Mouse (Mus musculus) cerebellum, postnatal 14 days (tissue): ENCODE measurements around the gene Padi2.

Experiments
- DNase-seq, 2 experiments: peaks; one replicate each; pipeline ENCODE4 v3.0.0; 2021; ENCODE audit warnings: mixed read lengths in 2 of 2

Gene Padi2

GRCm38 (mm10) chr4:140960781-140961466 is 54.8 kb downstream of the Padi2 start, which contains the start of gene Sdhb:
TSS of gene Sdhb (plus strand) at chr4:140961203.
- peak; percentile 96 for DNase-seq

GRCm38 (mm10) chr4:140961467-140962206 is 55.5 kb downstream of the Padi2 start:
- no peak for DNase-seq

- no peak for DNase-seq
Observed at GRCm38 (mm10) chr4:140962207-140962909, 56.2 kb downstream of the Padi2 start.

- peak in 1 of 2 experiments; percentile 37 for DNase-seq
Observed at GRCm38 (mm10) chr4:140962950-140963349, 56.8 kb downstream of the Padi2 start.

- DNase-seq, result no peak
Observed at GRCm38 (mm10) chr4:140963941-140964597, 57.9 kb downstream of the Padi2 start.

- peak; percentile 88 to 89 for DNase-seq
Observed at GRCm38 (mm10) chr4:140964620-140965019, 58.5 kb downstream of the Padi2 start.

GRCm38 (mm10) chr4:140967386-140968159 is 61.4 kb downstream of the Padi2 start:
- no peak for DNase-seq

GRCm38 (mm10) chr4:140971691-140972090 is 65.5 kb downstream of the Padi2 start:
- no peak for DNase-seq

- DNase-seq, result no peak
Observed at GRCm38 (mm10) chr4:140974408-140974807, 68.3 kb downstream of the Padi2 start.

GRCm38 (mm10) chr4:140975356-140975755 is 69.2 kb downstream of the Padi2 start:
- no peak for DNase-seq

GRCm38 (mm10) chr4:140977278-140977677 is 71.1 kb downstream of the Padi2 start:
- no peak for DNase-seq

- DNase-seq, result no peak
Observed at GRCm38 (mm10) chr4:140977886-140978692, 71.9 kb downstream of the Padi2 start.

GRCm38 (mm10) chr4:140981605-140982004 is 75.5 kb downstream of the Padi2 start:
- DNase-seq, result no peak

GRCm38 (mm10) chr4:140982808-140983207 is 76.7 kb downstream of the Padi2 start:
- no peak for DNase-seq

- no peak for DNase-seq
Observed at GRCm38 (mm10) chr4:140983442-140983841, 77.3 kb downstream of the Padi2 start.

- DNase-seq, result no peak
Observed at GRCm38 (mm10) chr4:140984544-140984943, 78.4 kb downstream of the Padi2 start.

- DNase-seq, result no peak
Observed at GRCm38 (mm10) chr4:140986024-140986710, 80.0 kb downstream of the Padi2 start.

GRCm38 (mm10) chr4:140986711-140987395 is 80.7 kb downstream of the Padi2 start, which contains the start of gene Atp13a2:
TSS of gene Atp13a2 (plus strand) at chr4:140986873.
- DNase-seq, result peak; percentile 97 to 99

- no peak for DNase-seq
Observed at GRCm38 (mm10) chr4:140987476-140987875, 81.3 kb downstream of the Padi2 start.
